Mouse (Mus musculus): ENCODE measurements around the gene Dnaaf5.

GRCm38 (mm10) chr5:139206081-139206480, 56.1 kb downstream of the Dnaaf5 start:
- TF ChIP-seq CTCF (IDR thresholded peaks at IDR 0.05; ENCODE audit: borderline replicate concordance, extremely low read depth, insufficient read depth, insufficient read length) (no peak), POLR2A (IDR thresholded peaks at IDR 0.05; ENCODE audit: borderline replicate concordance, extremely low read depth, insufficient read depth, insufficient read length, poor library complexity, severe bottlenecking) (no peak)
